Mouse (Mus musculus) midbrain, embryonic 15.5 days (tissue): Measurements from ENCODE around the gene Atp13a2. TPM values are rescaled to one million over a fixed set of nuclear protein-coding genes. Genes with fewer than 3 reads are reported as not detected.

Experiments used
- ATAC-seq: fragments of 200-750 bp; cut with Nextera tagmentation; replicated peaks from 2 replicates; pipeline ENCODE4 v1.8.0; 2017; ENCODE audit warnings: moderate TSS enrichment
- H3K27ac ChIP-seq: fragments of 300-500 bp; sonication (generic); 2 replicates; pipeline ENCODE4 v1.5.1; 2015; ENCODE audit warnings: mild to moderate bottlenecking, inconsistent platforms
- H3K27me3 ChIP-seq: fragments of 300-500 bp; sonication (generic); replicated peaks from 2 replicates; pipeline ENCODE4 v1.6.1; 2015; ENCODE audit warnings: inconsistent platforms
- H3K36me3 ChIP-seq: fragments of 300-500 bp; sonication (generic); replicated peaks from 2 replicates; pipeline ENCODE4 v1.6.1; 2015; ENCODE audit warnings: inconsistent platforms
- H3K4me1 ChIP-seq: fragments of 300-500 bp; sonication (generic); 2 replicates; pipeline ENCODE4 v1.6.1; 2015; ENCODE audit warnings: inconsistent platforms
- H3K4me2 ChIP-seq: fragments of 300-500 bp; sonication (generic); 2 replicates; pipeline ENCODE4 v1.6.1; 2015; ENCODE audit warnings: inconsistent platforms, mild to moderate bottlenecking, moderate library complexity
- H3K4me3 ChIP-seq: fragments of 300-500 bp; sonication (generic); 2 replicates; pipeline ENCODE4 v1.5.1; 2015; ENCODE audit warnings: mild to moderate bottlenecking, inconsistent platforms
- H3K9ac ChIP-seq: fragments of 300-500 bp; sonication (generic); 2 replicates; pipeline ENCODE4 v1.6.1; 2015; ENCODE audit warnings: mild to moderate bottlenecking, inconsistent platforms
- H3K9me3 ChIP-seq: fragments of 300-500 bp; sonication (generic); 2 replicates; pipeline ENCODE4 v1.6.1; 2016; ENCODE audit warnings: inconsistent platforms
- WGBS: fragments of 180-500 bp; shearing (Covaris S2); methylation state at CpG from one replicate; pipeline ENCODE4 v1.1.7; 2015; ENCODE audit warnings: mixed read lengths; 5-methylcytosine and 5-hydroxymethylcytosine counted together
- polyA plus RNA-seq: library from polyadenylated mRNA; unstranded; fragments of >200 nt; fragmentation: Nextera tagmentation; extraction: Ambion mirVana; gene quantifications from 2 replicates; pipeline ENCODE4 v1.2.1, GENCODE M21; 2015

Gene Atp13a2
- polyA plus RNA-seq, 1 experiment from 2014 or later = 189 TPM

- H3K27me3 ChIP-seq = no peaks in the 10 kb centered on the region
- peaks cover 37% of the 10 kb centered on the region for H3K4me1 ChIP-seq
- 8% methylated on average over 7 of the region's 7 CpGs for WGBS
- H3K9me3 ChIP-seq = no peaks in the 10 kb centered on the region
- no peak overlapping the region for H3K4me3 ChIP-seq
- H3K36me3 ChIP-seq = 0 out of 2 replicates have a peak, but pooled peaks cover 3% of the 10 kb centered on the region
- no peak for ATAC-seq
- H3K9ac ChIP-seq = no peak overlapping the region
- H3K27ac ChIP-seq = peak overlapping the region; percentile 33; the same call in 1 of the 2 replicates
- no peak overlapping the region for H3K4me2 ChIP-seq
Observed at GRCm38 (mm10) chr4:140964620-140965019, 22.1 kb upstream of the Atp13a2 start.

DNA sequence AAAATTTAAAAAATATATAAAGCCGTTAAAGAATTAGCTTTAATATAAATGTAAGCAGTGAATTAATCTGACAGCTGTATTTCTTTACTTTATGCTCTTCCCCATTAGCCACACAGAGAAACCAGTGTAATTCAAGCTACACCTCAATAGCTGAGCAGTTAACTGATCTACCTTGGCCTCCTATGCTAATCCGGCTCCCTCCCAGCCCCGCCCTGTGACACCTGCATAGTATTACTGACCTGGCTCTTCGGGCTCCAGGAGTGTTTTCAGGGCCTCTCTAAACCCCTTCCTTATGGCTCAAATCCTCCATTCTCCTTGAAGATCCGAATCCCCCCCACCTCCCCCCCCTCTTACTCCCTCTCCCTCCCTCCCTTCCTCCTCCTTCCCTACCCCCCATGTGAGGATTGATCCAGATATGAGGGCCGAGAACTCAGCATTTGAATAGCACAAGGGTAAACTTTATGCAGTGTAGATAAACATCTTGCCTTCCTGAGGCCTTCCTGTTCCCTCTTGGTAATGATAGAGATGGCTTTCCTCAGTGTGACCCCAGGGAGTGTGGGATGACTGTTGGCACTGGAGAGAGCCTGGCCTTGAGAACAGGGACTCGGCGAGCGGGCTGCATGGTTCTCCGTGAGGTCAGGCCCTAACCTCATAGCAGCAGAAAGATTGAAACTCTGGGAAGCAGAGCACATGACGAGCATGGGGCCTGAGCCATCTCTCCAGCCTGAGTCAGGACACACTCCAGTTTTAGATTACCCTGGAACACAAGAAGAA is 19.1 kb upstream of the Atp13a2 start:
- 87% methylated on average over 11 of the region's 11 CpGs for WGBS
- H3K27ac ChIP-seq = no peak overlapping the region
- peaks cover 16% of the 10 kb centered on the region for H3K36me3 ChIP-seq
- H3K27me3 ChIP-seq = no peaks in the 10 kb centered on the region
- no peaks in the 10 kb centered on the region for H3K9me3 ChIP-seq
- ATAC-seq = no peak
- peaks cover 23% of the 10 kb centered on the region for H3K4me1 ChIP-seq
- no peak overlapping the region for H3K4me2 ChIP-seq
- H3K9ac ChIP-seq = no peak overlapping the region
- no peak overlapping the region for H3K4me3 ChIP-seq

DNA sequence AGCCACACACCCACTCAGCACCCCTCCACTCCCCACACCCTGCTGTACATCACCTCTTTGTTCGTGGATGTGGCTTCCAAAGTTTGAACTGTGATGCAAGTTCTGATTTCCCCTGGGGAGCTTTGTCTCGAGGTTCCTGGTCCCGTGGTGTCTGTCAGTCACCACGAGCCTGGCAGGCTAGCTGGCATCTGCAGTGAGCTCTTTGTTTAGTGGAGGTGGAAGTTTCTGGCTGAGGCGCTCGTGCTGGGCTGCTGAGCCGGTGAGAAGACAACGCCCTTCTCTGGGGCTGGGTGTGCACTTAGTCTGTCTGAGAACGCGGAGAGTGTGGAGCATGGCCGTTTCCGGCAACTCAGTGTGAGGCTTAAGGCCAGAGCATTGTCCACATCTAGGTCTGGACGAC is 15.0 kb upstream of the Atp13a2 start:
- Histone ChIP-seq H3K36me3 (peaks cover 53% of the 10 kb centered on the region), H3K27me3 (no peaks in the 10 kb centered on the region), H3K27ac (no peak overlapping the region), H3K9me3 (no peaks in the 10 kb centered on the region), H3K9ac (no peak overlapping the region), H3K4me1 (no peaks in the 10 kb centered on the region), H3K4me2 (no peak overlapping the region), H3K4me3 (no peak overlapping the region)
- WGBS = 84% methylated on average over 13 of the region's 13 CpGs
- ATAC-seq = no peak

DNA sequence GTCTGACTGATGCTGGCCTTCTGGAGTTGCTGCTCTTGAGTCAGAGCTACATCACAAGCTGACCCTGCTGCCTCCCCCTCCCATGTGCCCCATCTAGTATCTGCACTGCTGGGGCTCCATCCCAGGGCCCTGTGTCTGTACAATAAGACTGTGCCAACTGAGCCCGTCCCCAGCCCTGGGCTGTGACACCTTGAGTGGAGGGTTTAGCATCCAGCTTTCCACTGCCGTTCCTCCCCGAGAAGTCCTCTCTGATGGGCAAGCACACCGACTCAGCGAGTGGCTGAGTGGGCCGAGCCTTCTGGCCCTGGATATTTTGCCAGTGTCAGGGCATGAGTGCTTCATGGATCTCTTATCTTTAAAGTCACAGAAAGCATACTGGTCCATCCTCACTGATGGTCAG is 12.3 kb upstream of the Atp13a2 start:
- H3K4me1 ChIP-seq = no peaks in the 10 kb centered on the region
- H3K4me2 ChIP-seq = no peak overlapping the region
- no peak overlapping the region for H3K4me3 ChIP-seq
- H3K9ac ChIP-seq = no peak overlapping the region
- no peak overlapping the region for H3K27ac ChIP-seq
- peaks cover 60% of the 10 kb centered on the region for H3K36me3 ChIP-seq
- ATAC-seq = no peak
- H3K27me3 ChIP-seq = no peaks in the 10 kb centered on the region
- H3K9me3 ChIP-seq = no peaks in the 10 kb centered on the region
- WGBS = 98% methylated on average over 6 of the region's 6 CpGs

DNA sequence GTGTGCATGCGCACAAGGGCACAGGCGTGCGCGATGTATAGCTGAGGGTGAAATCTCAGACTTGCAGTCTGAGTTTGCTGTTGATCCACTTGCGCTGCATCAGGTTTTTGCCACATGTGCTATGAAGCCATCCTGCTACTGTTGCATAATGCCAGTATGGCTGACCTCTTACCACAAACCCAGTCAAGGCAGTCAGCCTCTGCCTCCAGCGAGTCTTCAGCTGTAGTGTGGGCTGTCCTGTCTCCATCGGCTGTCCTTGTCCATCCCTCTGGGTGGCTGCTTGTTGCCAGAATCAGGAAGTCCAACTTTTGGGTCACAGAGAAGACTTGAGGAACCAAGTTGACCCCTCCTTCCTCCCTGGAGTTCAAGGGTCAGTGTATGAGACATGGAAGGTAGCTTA is 11.3 kb upstream of the Atp13a2 start:
- Histone ChIP-seq H3K9ac (no peak overlapping the region), H3K4me1 (no peaks in the 10 kb centered on the region), H3K27ac (no peak overlapping the region), H3K9me3 (no peaks in the 10 kb centered on the region), H3K36me3 (peaks cover 62% of the 10 kb centered on the region), H3K27me3 (no peaks in the 10 kb centered on the region), H3K4me2 (no peak overlapping the region), H3K4me3 (no peak overlapping the region)
- ATAC-seq = no peak
- WGBS = 96% methylated on average over 7 of the region's 7 CpGs

DNA sequence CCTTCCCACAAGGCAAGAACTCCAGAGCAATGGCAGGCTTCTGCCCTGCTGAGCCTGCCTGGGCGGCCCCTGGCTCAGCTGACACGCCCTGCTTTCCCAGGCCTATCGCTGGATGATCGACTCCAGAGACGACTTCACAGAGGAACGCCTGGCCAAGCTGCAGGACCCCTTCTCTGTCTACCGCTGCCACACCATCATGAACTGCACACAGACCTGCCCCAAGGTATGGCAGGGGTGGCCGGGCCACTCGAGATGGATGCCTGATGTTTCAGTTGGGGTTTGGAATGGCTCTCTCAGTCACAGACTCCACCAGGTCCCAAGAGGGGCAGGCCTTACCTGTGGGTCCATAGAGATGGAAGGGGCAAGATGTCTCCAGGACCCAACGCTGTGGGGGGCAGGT is 9.4 kb upstream of the Atp13a2 start:
- H3K4me1 ChIP-seq = no peaks in the 10 kb centered on the region
- H3K9ac ChIP-seq = no peak overlapping the region
- H3K36me3 ChIP-seq = peaks cover 51% of the 10 kb centered on the region
- no peak overlapping the region for H3K4me2 ChIP-seq
- 91% methylated on average over 10 of the region's 10 CpGs for WGBS
- no peaks in the 10 kb centered on the region for H3K27me3 ChIP-seq
- H3K4me3 ChIP-seq = no peak overlapping the region
- no peak overlapping the region for H3K27ac ChIP-seq
- ATAC-seq = no peak
- no peaks in the 10 kb centered on the region for H3K9me3 ChIP-seq

DNA sequence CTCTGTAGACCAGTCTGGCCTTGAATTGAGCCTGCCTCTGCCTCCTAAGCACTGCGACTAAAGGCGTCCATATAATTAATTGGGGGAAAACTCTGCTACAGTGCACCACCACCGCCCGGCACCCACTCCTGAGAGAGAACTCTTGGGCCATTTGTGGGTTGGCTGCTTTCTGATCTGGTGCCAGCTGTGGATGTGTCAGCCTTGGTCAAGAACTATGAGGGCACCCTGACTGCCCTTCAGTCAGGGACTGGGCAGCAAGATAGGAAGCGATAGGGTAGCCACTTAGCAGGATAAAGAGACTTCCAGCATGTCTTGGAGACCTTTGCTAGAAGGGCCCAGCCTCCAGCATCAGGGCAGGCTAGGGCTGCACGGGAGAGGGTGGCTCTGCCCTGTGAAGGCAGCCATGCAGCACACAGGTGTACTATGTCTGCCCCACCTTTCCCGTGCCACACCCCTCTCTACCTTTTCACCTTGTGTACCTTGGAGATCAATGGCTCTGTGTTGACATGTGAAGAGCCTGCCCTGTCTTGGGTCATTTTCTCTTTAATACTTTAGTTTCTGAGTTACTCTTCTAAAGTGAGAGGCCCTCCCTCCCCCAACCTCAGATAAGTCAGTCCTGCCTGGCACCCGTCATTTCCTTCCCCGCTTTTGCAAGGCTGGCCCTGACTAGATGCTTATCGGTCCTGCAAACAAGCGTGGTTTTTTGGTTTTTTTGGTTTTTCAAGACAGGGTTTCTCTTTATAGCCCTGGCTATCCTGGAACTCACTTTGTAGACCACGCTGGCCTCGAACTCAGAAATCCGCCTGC is 8.6 kb upstream of the Atp13a2 start:
- no peak for ATAC-seq
- Histone ChIP-seq H3K9ac (no peak overlapping the region), H3K27ac (no peak overlapping the region), H3K27me3 (no peaks in the 10 kb centered on the region), H3K36me3 (peaks cover 44% of the 10 kb centered on the region), H3K4me3 (no peak overlapping the region), H3K4me1 (peaks cover 2% of the 10 kb centered on the region), H3K4me2 (no peak overlapping the region), H3K9me3 (no peaks in the 10 kb centered on the region)
- 93% methylated on average over 14 of the region's 14 CpGs for WGBS

DNA sequence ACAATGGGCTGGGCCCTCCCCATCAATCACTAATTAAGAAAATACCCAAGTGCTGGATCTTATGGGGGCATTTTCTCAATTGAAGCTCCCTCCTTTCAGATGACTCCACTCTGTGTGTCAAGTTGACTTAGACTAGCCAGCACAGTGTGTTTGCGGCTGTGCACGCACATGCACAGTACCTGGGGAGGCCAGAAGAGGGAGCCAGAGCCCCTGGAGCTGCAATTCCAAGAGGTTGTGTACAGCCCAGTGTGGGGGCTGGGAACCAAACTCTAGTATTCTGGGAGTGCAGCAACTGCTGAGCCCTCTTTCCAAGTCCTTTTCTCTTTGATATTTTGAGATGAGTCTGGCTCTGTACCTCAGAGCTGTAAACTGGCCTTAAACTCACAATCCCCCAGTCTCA is 5.1 kb upstream of the Atp13a2 start:
- H3K4me3 ChIP-seq = no peak overlapping the region
- no peak overlapping the region for H3K27ac ChIP-seq
- H3K4me1 ChIP-seq = peaks cover 14% of the 10 kb centered on the region
- ATAC-seq = no peak
- 90% methylated on average over 2 of the region's 2 CpGs for WGBS
- no peak overlapping the region for H3K9ac ChIP-seq
- H3K9me3 ChIP-seq = no peaks in the 10 kb centered on the region
- H3K36me3 ChIP-seq = peaks cover 12% of the 10 kb centered on the region; the same call in 1 of the 2 replicates
- no peak overlapping the region for H3K4me2 ChIP-seq
- no peaks in the 10 kb centered on the region for H3K27me3 ChIP-seq

DNA sequence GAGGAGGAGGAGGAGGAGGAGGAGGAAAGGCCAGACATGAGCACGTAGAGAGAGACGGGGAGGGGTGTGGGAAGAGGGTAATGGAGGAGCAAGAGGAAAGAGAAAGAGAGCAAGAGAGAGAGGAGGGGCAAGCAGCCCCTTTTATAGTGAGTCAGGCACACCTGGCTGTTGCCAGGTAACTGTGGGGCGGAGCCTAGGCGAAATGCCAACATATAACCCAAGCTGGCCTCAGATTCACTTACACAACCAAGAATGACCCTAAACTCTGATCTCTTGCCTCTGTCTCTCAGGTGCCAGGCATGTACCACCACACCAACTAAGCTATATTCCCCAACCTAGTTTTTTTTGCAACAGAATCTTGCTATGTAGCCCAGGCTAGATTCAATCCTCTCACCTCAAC is 3.9 kb upstream of the Atp13a2 start:
- H3K4me3 ChIP-seq = no peak overlapping the region
- H3K27me3 ChIP-seq = no peaks in the 10 kb centered on the region
- H3K4me1 ChIP-seq = peaks cover 21% of the 10 kb centered on the region
- no peak overlapping the region for H3K4me2 ChIP-seq
- 58% methylated on average over 4 of the region's 4 CpGs for WGBS
- no peaks in the 10 kb centered on the region for H3K9me3 ChIP-seq
- no peak for ATAC-seq
- peak overlapping the region; percentile 23; the same call in 1 of the 2 replicates for H3K27ac ChIP-seq
- peaks cover 12% of the 10 kb centered on the region; the same call in 1 of the 2 replicates for H3K36me3 ChIP-seq
- H3K9ac ChIP-seq = no peak overlapping the region

GRCm38 (mm10) chr4:140983442-140983841 is 3.2 kb upstream of the Atp13a2 start:
- peaks cover 12% of the 10 kb centered on the region; the same call in 1 of the 2 replicates for H3K36me3 ChIP-seq
- no peaks in the 10 kb centered on the region for H3K27me3 ChIP-seq
- ATAC-seq = no peak
- H3K9me3 ChIP-seq = no peaks in the 10 kb centered on the region
- no peak overlapping the region for H3K4me3 ChIP-seq
- no peak overlapping the region for H3K4me2 ChIP-seq
- H3K4me1 ChIP-seq = peaks cover 28% of the 10 kb centered on the region
- H3K9ac ChIP-seq = no peak overlapping the region
- H3K27ac ChIP-seq = peak overlapping the region; percentile 23; the same call in 1 of the 2 replicates
- 17% methylated on average over 9 of the region's 9 CpGs for WGBS

- Histone ChIP-seq H3K9me3 (no peaks in the 10 kb centered on the region), H3K9ac (no peak overlapping the region), H3K4me1 (peaks cover 39% of the 10 kb centered on the region), H3K27me3 (no peaks in the 10 kb centered on the region), H3K27ac (no peak overlapping the region), H3K36me3 (peaks cover 1% of the 10 kb centered on the region; the same call in 1 of the 2 replicates), H3K4me2 (no peak overlapping the region), H3K4me3 (no peak overlapping the region)
- WGBS = 91% methylated on average over 6 of the region's 6 CpGs
- no peak for ATAC-seq
Observed at GRCm38 (mm10) chr4:140984544-140984943, 2.1 kb upstream of the Atp13a2 start.

DNA sequence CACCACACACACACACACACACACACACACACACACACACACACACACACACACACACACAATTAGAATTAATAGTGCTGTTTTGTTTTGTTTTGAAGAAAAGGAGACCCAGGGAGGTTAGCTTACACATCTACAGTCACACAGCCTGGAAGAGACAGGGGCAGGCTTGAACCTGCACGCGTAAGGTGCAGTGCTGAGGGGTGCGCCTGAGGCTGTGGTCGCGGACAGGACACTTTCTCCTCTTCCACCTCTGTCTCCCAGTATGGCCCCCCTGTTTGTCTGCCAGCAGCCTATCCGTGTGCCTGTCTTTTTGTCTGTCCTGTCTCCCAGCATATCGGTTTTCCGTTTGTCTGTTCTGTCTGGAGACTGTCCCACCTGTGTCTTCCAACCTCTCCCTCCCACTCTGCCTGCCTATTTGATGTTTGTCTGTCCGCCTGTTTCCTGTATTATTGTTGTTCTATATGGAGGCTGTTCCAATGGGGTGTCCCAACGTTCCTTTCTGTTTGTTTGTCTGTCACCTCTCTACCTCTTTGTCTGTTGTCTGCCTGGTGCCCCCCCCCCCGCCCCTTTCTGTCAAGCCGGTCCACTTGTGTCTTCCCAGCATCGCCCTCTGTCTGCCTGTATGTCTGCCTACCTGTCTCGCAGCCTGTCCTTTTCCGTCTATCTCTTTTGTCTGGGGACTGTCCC is 506 bp upstream of the Atp13a2 start:
- Histone ChIP-seq H3K36me3 (no peaks in the 10 kb centered on the region), H3K4me2 (peak overlapping the region; percentile 86), H3K4me3 (peak overlapping the region; percentile 80), H3K27me3 (no peaks in the 10 kb centered on the region), H3K9me3 (no peaks in the 10 kb centered on the region), H3K9ac (peak overlapping the region; percentile 99), H3K4me1 (peaks cover 40% of the 10 kb centered on the region), H3K27ac (peak overlapping the region; percentile 86)
- peak; percentile 54 for ATAC-seq
- WGBS = 24% methylated on average over 15 of the region's 15 CpGs
